Mouse (Mus musculus) left cerebral cortex, postnatal 36 days (tissue): ENCODE data around the gene Fchsd2. TPM values are rescaled to one million over a fixed set of nuclear protein-coding genes. Genes with fewer than 3 reads are reported as not detected.
"Not testable (repeated sequence)": the region's sequence is repeated elsewhere in the genome, so short reads cannot be mapped to it uniquely, and the experiment has no call there.

Source experiments
- DNase-seq, 2 experiments: peaks; one replicate each; pipeline ENCODE4 v3.0.0; 2021 to 2022; ENCODE audit warnings: low spot score in 2 of 2, mixed read lengths in 1 of 2
- intact Hi-C: fragments of 180-260 bp; cut with DNase I; formaldehyde crosslinking; loops from one replicate; pipeline ENCODE4 v1.15.1; 2025
- total RNA-seq, 2 experiments: library from RNA; stranded (reverse); gene quantifications; 2 replicates each; pipeline ENCODE4 v1.2.3; 2021

The Fchsd2 gene
- total RNA-seq, 2 experiments from 2014 or later, result 31.3 to 41.8 TPM

DNA sequence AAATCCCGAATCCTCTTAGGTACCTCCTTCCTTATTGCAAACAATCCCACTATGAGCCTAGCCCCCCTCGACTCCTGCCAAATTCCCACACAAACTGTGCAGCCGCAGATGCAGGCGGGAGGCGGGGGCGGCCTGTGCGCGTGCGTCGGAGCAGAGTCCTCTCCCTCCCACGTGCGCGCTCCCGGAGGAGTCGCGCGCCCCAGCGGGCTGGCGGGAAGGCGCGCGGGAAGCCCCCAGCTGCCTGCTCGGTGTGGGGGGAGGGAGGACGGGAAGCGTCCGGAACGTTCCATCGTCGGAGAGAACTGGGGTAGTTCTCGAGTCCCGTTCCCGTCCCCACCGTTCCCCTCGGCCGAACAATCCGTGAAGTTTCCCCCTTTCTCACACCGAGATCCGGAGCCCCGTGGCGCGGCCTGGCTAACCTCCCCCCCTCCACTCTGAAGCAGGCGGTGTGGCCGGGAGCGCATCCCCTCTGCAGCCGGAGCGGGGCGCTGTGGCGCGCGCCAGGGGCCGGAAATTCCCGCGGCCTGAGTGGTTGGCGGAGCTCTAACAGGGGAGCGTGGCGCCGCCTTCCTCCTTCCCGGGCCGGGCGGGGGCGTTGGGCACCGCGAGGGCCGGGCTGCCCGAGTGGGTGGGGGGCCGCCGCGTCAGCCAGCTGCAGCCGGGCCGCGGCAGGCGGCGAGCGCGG lies 15.4 kb downstream of the Fchsd2 start:
- intact Hi-C loops, result loop anchor here (1.0 to 10.0 kb wide), 5 partner anchors 45 to 883 kb away; partner anchors contain the start of genes Mrpl48, Pgm2l1 and Rab6a
- DNase-seq, result peak; percentile 99

DNA sequence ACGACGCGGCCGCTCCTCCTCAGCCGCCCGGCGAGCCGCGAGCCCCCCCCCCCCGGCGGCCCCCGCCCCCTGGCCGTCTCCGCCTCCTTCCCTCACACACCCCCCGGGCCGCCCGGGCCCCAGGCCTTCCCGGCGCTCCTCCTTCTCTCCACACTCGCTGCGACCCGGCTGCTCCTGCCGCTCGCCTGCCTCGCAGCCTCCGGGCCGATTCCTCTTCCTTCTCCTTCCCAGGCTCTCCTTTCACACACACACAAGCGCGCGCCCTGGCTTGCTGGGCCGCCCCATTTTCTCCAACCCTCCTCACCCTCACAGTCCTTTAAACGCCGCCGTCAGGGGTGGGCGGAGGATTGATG lies 16.0 kb downstream of the Fchsd2 start:
- DNase-seq, result no peak
- intact Hi-C loops, result loop anchor here (1.0 to 10.0 kb wide), 5 partner anchors 46 to 884 kb away; partner anchors contain the start of genes Mrpl48, Pgm2l1 and Rab6a

DNA sequence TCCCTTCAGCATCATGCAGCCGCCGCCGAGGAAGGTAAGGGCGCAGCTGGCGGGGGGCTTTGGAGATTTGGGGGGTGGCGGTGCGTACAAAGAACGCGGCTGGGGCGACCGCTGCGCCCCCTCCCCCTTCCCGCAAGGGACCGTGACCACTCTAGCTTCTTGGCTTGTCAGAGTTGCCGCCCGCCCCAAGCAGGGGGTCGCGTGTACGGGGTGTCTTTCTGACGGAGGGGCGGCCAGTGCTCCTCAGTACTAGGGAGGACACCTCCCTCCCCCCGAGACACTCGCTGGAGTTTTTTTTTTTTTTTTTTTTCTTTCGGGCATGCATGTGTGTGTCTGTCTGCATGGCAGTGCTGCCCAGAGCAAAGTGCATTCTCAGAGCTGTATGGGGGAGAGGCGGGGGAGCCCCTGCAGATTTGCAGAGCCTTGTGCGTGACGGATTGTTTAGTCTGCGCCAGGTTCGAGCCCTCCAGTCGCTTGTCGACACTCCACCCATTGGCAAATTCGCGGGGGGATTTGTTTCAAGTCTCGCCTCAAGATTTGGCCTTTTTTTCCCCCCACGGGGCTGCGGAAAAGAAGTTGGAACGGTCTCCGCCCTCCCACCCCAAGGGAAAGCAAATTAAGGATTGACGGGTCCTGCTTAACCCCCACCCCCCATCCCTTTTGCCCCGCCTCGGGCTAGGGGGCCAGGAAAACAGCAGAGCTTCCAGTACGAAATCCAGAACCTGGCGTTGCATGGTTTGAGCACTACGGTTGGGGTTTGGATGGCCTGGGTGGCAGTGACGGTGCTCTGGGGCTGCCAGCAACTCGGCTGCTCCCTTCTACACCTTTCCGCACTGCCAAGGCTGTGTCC lies 16.6 kb downstream of the Fchsd2 start:
- intact Hi-C loops, result loop anchor here (2.0 to 10.0 kb wide), 4 partner anchors 46 to 884 kb away; partner anchors contain the start of genes Mrpl48, Pgm2l1 and Rab6a
- peak; percentile 18 to 45 for DNase-seq

- DNase-seq, result no peak
- intact Hi-C loops, result loop anchor here (2.0 to 10.0 kb wide), 4 partner anchors 47 to 885 kb away; partner anchors contain the start of genes Mrpl48, Pgm2l1 and Rab6a
Observed at GRCm38 (mm10) chr7:101109856-101110350, 17.2 kb downstream of the Fchsd2 start.

DNA sequence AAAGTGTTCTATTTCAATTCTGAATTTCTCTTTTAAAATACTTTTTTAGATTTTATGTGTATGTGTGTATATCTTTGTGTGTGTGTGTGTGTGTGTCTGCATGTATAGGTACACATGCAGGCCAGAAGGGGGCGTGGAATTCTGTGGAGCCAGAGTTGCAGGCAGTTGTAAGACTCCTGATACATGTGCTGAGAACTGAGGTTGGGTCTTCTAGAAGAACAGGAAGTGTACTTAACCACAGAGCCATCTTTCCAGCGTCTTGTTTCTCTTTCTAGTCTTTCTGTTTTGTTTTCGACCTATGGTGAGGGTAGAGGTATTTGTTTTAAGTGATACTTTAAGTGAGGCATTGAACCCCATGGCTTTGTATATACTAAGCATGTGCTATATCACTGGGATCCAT lies 20.7 kb downstream of the Fchsd2 start:
- intact Hi-C loops, result no loop called here
- no peak for DNase-seq

DNA sequence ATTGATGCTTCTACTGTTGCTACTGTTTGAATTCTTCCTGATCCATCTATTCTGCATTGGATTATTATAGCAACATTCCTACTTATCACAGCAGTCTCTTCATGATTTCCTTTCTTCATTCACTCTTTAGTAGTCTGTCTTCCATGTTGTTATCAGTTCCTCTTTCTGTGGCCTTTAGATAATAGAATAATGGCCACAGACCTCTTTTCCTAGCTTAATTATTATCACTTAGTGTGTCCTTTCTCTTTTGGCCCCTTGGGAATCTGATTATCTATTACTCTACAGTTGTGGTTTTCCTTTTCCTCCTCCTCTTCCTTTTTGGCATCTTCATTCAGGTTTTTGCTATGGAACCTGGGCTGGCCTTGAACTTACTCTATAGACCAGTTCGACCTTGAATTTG lies 21.7 kb downstream of the Fchsd2 start:
- no peak for DNase-seq
- intact Hi-C loops, result no loop called here

DNA sequence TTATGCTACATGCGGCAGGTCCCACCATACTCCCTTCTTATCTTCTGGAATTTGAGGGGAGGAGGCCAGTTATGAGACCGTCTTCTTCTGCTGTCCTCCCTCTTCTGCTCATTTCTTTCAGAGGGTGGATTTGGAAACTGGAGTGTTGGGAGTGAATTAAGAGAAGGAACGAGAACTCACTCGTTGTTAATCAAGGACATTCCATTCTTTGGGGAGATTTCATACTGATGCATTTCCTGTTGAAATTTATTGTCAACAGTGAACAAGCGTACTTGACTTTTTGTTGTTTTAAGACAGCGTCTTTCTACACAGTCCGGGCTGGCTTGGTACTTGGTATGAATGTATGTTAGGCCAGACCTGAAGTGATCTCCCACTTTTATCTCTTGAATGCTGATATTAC lies 26.7 kb downstream of the Fchsd2 start:
- intact Hi-C loops, result no loop called here

GRCm38 (mm10) chr7:101123579-101124347 lies 31.1 kb downstream of the Fchsd2 start:
- DNase-seq, result no peak
- intact Hi-C loops, result no loop called here

More for the DNA sequence above, 26.7 kb downstream of the Fchsd2 start:
- DNase-seq, result no peak

GRCm38 (mm10) chr7:101127737-101128136 lies 35.1 kb downstream of the Fchsd2 start:
- DNase-seq, result no peak
- intact Hi-C loops, result no loop called here

DNA sequence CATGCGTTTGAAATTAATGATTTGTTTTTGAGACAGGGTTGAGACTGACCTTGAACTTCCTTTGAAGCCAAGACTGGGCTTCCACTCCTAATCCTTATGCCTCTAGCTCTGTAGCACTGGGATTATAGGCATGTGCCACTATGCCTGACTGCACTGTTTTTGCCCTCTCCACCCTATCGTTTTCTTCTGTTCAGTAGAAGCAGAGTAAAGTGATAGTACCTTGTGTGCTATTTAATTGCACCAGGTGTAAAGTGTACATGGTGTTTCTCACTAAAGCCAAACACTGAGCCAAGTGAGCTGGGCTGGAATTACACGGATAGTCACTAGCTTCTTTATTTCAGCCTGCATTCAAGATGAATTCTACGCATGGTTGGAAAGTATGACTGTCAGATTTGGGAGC lies 35.9 kb downstream of the Fchsd2 start:
- no peak for DNase-seq
- intact Hi-C loops, result no loop called here

DNA sequence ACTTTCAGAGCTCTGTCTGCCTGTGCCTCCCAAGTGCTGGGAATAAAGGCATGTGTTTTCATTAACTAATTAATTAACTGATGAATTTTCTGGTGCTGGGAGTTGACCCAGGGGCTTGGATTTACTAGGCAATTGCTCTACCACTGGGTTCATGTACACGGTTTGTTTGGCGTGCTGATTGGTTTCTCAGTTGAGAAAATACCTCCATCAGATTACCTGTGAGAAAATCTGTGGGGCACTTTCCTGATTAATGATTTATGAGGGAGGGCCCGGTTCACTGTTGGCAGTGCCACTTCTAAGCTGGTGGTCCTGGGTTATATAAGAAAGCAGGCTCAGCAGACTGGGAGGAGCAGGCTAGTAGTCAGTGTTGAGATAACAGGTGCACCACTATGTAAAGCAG lies 38.0 kb downstream of the Fchsd2 start:
- intact Hi-C loops, result no loop called here
- no peak for DNase-seq

- intact Hi-C loops, result no loop called here
Observed at GRCm38 (mm10) chr7:101131281-101131680, 38.6 kb downstream of the Fchsd2 start.

DNA sequence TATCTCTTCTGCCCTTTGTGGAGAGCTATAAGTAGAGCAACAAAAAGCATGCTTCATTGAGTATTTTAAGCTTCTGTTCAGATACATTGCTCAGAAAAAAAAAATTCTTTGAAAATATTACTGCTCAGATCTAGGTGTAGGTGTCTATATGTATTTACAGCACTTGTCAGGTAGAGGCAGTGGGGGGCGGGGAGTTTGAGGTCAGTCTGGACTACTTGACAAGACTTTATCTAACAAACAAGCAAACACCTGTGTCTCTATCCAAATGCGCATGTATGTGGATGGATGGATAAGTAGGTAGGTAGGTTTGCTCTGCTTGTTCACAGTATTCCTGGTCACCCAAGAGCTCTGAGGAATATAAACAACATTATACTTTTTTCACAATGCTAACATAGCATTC lies 40.9 kb downstream of the Fchsd2 start:
- intact Hi-C loops, result no loop called here
- no peak for DNase-seq

More at GRCm38 (mm10) chr7:101131281-101131680, 38.6 kb downstream of the Fchsd2 start:
- no peak for DNase-seq

- intact Hi-C loops, result no loop called here
- DNase-seq, result no peak
Observed at GRCm38 (mm10) chr7:101134117-101134516, 41.5 kb downstream of the Fchsd2 start.

GRCm38 (mm10) chr7:101138819-101139218 lies 46.2 kb downstream of the Fchsd2 start:
- DNase-seq, result no peak
- intact Hi-C loops, result no loop called here

- intact Hi-C loops, result no loop called here
- no peak for DNase-seq
Observed at GRCm38 (mm10) chr7:101142907-101143306, 50.2 kb downstream of the Fchsd2 start.

- intact Hi-C loops, result no loop called here
- DNase-seq, result no peak
Observed at GRCm38 (mm10) chr7:101144222-101144621, 51.6 kb downstream of the Fchsd2 start.

DNA sequence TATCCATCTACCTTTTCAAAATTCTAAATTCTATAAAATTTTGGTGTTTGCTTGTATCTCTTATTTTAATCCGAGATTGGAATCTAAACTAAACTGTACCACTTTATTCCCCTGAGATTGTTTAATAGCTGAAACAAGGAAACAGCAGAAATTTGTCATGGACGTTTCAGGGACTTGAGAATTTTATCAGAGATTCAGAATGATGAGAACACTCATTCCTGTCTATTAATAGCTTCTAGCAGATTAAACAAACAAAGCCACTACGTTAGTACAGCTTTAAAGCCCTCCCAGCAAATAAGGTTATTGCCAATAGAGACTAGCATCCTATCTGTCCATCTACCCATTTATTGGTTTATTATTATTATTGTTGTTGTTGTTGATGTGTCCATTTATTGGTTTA lies 56.4 kb downstream of the Fchsd2 start:
- intact Hi-C loops, result no loop called here
- no peak for DNase-seq

DNA sequence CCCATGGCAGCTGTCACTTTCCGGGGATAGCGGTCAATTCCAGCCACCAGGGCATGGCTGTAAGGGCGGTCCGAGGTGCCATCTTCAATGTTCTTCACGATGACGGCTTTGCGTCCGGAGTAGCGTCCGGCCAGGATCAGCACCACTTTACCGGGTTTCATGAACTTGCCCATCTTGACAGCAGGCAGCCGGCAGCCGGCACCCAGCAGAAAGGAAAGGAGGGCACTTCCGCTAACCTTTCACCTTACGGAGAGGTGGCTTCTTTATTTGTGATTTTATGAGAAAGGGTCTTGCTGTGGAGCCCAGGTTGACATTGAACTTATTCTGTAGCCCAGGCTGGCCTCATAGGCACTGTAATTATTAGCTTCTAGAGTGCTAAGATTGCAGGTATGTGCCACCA lies 62.2 kb downstream of the Fchsd2 start:
- DNase-seq, intact Hi-C loops: not testable (repeated sequence)

DNA sequence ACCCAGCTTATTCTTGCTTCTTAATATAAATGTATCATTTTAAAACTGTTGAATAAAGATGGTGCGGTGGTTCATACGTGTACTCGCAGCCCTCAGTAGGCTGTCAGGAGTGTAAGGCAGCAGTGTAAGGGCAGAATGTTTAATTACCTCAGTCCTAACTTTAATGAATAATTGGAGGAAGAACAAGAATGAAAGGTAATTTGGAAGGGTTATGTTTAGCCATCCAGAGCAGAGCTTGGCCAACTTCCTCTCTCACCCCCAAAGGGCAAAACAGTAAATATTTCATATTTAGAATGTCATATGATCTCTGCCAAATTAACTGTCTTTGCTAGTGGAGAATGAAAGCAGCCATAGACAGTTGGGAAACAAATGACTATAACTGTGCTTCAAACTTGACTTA lies 62.6 kb downstream of the Fchsd2 start:
- intact Hi-C loops, result no loop called here
- DNase-seq, result no peak
